Mouse (Mus musculus): Measurements from ENCODE around the gene Arl16. TPM values are rescaled to one million over a fixed set of nuclear protein-coding genes. Genes with fewer than 3 reads are reported as not detected.

Arl16 gene
- polyA plus RNA-seq, 1 experiment from 2014 or later = 64.2 TPM

GRCm38 (mm10) chr11:120501701-120502100, 34.3 kb upstream of the Arl16 start:
- Histone ChIP-seq H3K27me3 (no peaks in the 10 kb centered on the region), H3K4me3 (no peak overlapping the region), H3K9me3 (no peaks in the 10 kb centered on the region), H3K4me2 (replicated peaks) (no peak overlapping the region), H3K9ac (no peak overlapping the region), H3K36me3 (peaks cover 27% of the 10 kb centered on the region), H3K27ac (no peak overlapping the region), H3K4me1 (no peaks in the 10 kb centered on the region)
- WGBS = 87% methylated on average over 4 of the region's 4 CpGs
- ATAC-seq (ENCODE audit: insufficient number of reproducible peaks, insufficient read depth, low FRiP score, low TSS enrichment) = no peak

DNA sequence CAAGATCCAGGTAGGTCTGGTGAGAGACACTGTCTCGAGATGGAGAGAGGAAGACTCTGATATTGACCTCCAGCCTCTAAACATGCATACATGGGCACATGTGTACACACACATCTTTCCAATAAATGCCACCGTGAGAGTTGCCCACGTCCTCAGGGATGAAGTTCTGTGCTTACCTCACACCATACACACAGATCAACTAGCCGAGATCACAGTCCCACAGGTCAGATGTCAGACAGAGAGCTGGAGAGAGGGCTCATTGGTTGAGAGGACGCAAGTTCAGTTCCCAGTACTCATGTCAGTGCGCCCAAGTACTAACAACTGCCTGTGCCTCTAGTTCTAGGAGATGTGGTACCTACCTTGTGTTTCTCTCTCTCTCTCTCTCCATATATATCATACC, 33.6 kb upstream of the Arl16 start:
- Histone ChIP-seq H3K27ac (no peak overlapping the region), H3K9me3 (no peaks in the 10 kb centered on the region), H3K9ac (no peak overlapping the region), H3K4me1 (no peaks in the 10 kb centered on the region), H3K4me2 (replicated peaks) (no peak overlapping the region), H3K36me3 (peaks cover 34% of the 10 kb centered on the region), H3K4me3 (no peak overlapping the region), H3K27me3 (no peaks in the 10 kb centered on the region)
- 57% methylated on average over 6 of the region's 6 CpGs for WGBS
- no peak for ATAC-seq (ENCODE audit: insufficient number of reproducible peaks, insufficient read depth, low FRiP score, low TSS enrichment)

GRCm38 (mm10) chr11:120500357-120500756, 33.0 kb upstream of the Arl16 start:
- no peak overlapping the region for H3K27ac ChIP-seq

GRCm38 (mm10) chr11:120499894-120500293, 32.5 kb upstream of the Arl16 start:
- H3K9me3 ChIP-seq = no peaks in the 10 kb centered on the region
- no peaks in the 10 kb centered on the region for H3K27me3 ChIP-seq
- no peaks in the 10 kb centered on the region for H3K4me1 ChIP-seq
- no peak overlapping the region for H3K4me2 ChIP-seq (replicated peaks)
- ATAC-seq (ENCODE audit: insufficient number of reproducible peaks, insufficient read depth, low FRiP score, low TSS enrichment) = no peak
- H3K36me3 ChIP-seq = peaks cover 44% of the 10 kb centered on the region
- H3K9ac ChIP-seq = no peak overlapping the region
- no peak overlapping the region for H3K27ac ChIP-seq
- H3K4me3 ChIP-seq = no peak overlapping the region
- whole genome bisulfite sequencing = 83% methylated on average over 6 of the region's 6 CpGs

More at GRCm38 (mm10) chr11:120500357-120500756, 33.0 kb upstream of the Arl16 start:
- Histone ChIP-seq H3K9me3 (no peaks in the 10 kb centered on the region), H3K4me1 (no peaks in the 10 kb centered on the region), H3K4me2 (replicated peaks) (no peak overlapping the region), H3K36me3 (peaks cover 39% of the 10 kb centered on the region), H3K9ac (no peak overlapping the region), H3K27me3 (no peaks in the 10 kb centered on the region), H3K4me3 (no peak overlapping the region)
- ATAC-seq (ENCODE audit: insufficient number of reproducible peaks, insufficient read depth, low FRiP score, low TSS enrichment) = no peak
- 18% methylated on average over 3 of the region's 3 CpGs for WGBS

- 85% methylated on average over 5 of the region's 5 CpGs for WGBS
Observed at GRCm38 (mm10) chr11:120498891-120499290, 31.5 kb upstream of the Arl16 start.

GRCm38 (mm10) chr11:120498226-120498625, 30.8 kb upstream of the Arl16 start:
- no peak overlapping the region for H3K4me2 ChIP-seq (replicated peaks)
- H3K4me3 ChIP-seq = no peak overlapping the region
- no peaks in the 10 kb centered on the region for H3K9me3 ChIP-seq
- no peak overlapping the region for H3K27ac ChIP-seq
- 91% methylated on average over 12 of the region's 12 CpGs for WGBS
- peaks cover 49% of the 10 kb centered on the region for H3K36me3 ChIP-seq
- no peaks in the 10 kb centered on the region for H3K27me3 ChIP-seq
- ATAC-seq (ENCODE audit: insufficient number of reproducible peaks, insufficient read depth, low FRiP score, low TSS enrichment) = no peak
- H3K4me1 ChIP-seq = peaks cover 6% of the 10 kb centered on the region
- no peak overlapping the region for H3K9ac ChIP-seq

More at GRCm38 (mm10) chr11:120498891-120499290, 31.5 kb upstream of the Arl16 start:
- H3K9ac ChIP-seq = no peak overlapping the region
- H3K4me3 ChIP-seq = no peak overlapping the region
- no peak overlapping the region for H3K4me2 ChIP-seq (replicated peaks)
- no peaks in the 10 kb centered on the region for H3K27me3 ChIP-seq
- no peak overlapping the region for H3K27ac ChIP-seq
- no peaks in the 10 kb centered on the region for H3K9me3 ChIP-seq
- peaks cover 49% of the 10 kb centered on the region for H3K36me3 ChIP-seq
- ATAC-seq (ENCODE audit: insufficient number of reproducible peaks, insufficient read depth, low FRiP score, low TSS enrichment) = no peak
- H3K4me1 ChIP-seq = no peaks in the 10 kb centered on the region

DNA sequence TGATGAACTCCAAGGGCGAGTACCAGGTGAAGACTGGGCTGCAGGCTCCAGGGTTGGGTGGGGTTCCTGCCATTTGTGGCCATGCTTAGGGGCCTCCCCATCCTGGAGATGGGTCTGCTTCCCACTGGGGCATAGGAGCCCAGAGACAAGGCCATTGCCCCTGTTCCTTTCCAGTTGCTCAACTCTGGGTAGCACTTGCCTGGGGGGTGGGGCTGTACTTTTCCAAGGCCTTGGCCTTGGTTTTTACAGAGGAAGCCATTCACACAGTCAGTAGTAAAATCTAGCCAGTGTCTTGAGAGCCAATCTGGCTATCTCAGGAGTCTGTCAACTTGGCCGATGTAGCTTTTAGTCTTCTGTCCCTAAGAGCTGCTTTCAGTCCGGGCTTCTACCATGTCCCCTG, 30.0 kb upstream of the Arl16 start:
- Histone ChIP-seq H3K4me1 (peaks cover 14% of the 10 kb centered on the region), H3K27ac (no peak overlapping the region), H3K4me3 (no peak overlapping the region), H3K36me3 (peaks cover 49% of the 10 kb centered on the region), H3K9me3 (no peaks in the 10 kb centered on the region), H3K27me3 (no peaks in the 10 kb centered on the region), H3K4me2 (replicated peaks) (no peak overlapping the region), H3K9ac (no peak overlapping the region)
- 88% methylated on average over 3 of the region's 3 CpGs for WGBS
- ATAC-seq (ENCODE audit: insufficient number of reproducible peaks, insufficient read depth, low FRiP score, low TSS enrichment) = no peak

GRCm38 (mm10) chr11:120493911-120494310, 26.5 kb upstream of the Arl16 start:
- H3K4me1 ChIP-seq = peaks cover 31% of the 10 kb centered on the region
- H3K4me3 ChIP-seq = peak overlapping the region; percentile 95
- H3K27ac ChIP-seq = no peak overlapping the region
- 85% methylated on average over 3 of the region's 3 CpGs for WGBS
- no peaks in the 10 kb centered on the region for H3K27me3 ChIP-seq
- H3K36me3 ChIP-seq = peaks cover 45% of the 10 kb centered on the region
- no peak overlapping the region for H3K4me2 ChIP-seq (replicated peaks)
- peak overlapping the region; percentile 85; the same call in 1 of the 2 replicates for H3K9ac ChIP-seq
- no peaks in the 10 kb centered on the region for H3K9me3 ChIP-seq
- no peak for ATAC-seq (ENCODE audit: insufficient number of reproducible peaks, insufficient read depth, low FRiP score, low TSS enrichment)

GRCm38 (mm10) chr11:120493351-120493750, 25.9 kb upstream of the Arl16 start:
- Histone ChIP-seq H3K9me3 (no peaks in the 10 kb centered on the region), H3K36me3 (peaks cover 45% of the 10 kb centered on the region), H3K9ac (peak overlapping the region; percentile 85), H3K4me3 (peak overlapping the region; percentile 95), H3K27ac (peak overlapping the region; percentile 70; the same call in 1 of the 2 replicates), H3K27me3 (no peaks in the 10 kb centered on the region), H3K4me2 (replicated peaks) (peak overlapping the region; percentile 85), H3K4me1 (peaks cover 31% of the 10 kb centered on the region)
- ATAC-seq (ENCODE audit: insufficient number of reproducible peaks, insufficient read depth, low FRiP score, low TSS enrichment) = no peak
- 46% methylated on average over 3 of the region's 3 CpGs for WGBS

DNA sequence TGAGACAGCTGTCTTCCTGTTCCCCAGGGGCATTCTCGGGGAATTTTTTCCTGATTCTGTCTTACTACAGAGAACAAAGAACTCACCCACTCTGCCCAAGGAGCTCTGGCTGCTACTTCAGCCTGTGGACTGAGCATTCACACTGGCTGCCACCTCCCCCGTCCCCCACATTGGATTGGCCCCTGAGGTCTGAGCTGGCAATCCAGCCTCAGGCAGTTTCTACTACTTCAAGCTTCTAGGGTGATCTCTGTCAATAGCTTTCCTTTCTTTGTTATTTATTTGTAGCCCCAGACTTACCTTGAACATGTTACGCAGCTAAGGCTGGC, 25.4 kb upstream of the Arl16 start:
- Histone ChIP-seq H3K27ac (peak overlapping the region; percentile 70), H3K4me1 (peaks cover 31% of the 10 kb centered on the region), H3K27me3 (no peaks in the 10 kb centered on the region), H3K36me3 (peaks cover 45% of the 10 kb centered on the region), H3K4me2 (replicated peaks) (peak overlapping the region; percentile 85), H3K9ac (peak overlapping the region; percentile 85), H3K9me3 (no peaks in the 10 kb centered on the region), H3K4me3 (peak overlapping the region; percentile 95)
- WGBS = 22% methylated on average over 3 of the region's 3 CpGs
- ATAC-seq (ENCODE audit: insufficient number of reproducible peaks, insufficient read depth, low FRiP score, low TSS enrichment) = no peak

GRCm38 (mm10) chr11:120492024-120492877, 24.8 kb upstream of the Arl16 start:
- Histone ChIP-seq H3K27me3 (no peaks in the 10 kb centered on the region), H3K4me2 (replicated peaks) (peak overlapping the region; percentile 85), H3K9ac (peak overlapping the region; percentile 85), H3K27ac (peak overlapping the region; percentile 74), H3K4me3 (peak overlapping the region; percentile 95), H3K9me3 (no peaks in the 10 kb centered on the region), H3K4me1 (peaks cover 31% of the 10 kb centered on the region), H3K36me3 (peaks cover 45% of the 10 kb centered on the region)
- WGBS = under 1% methylated on average over 48 of the region's 48 CpGs
- peak; percentile 10; the same call in 1 of the 2 replicates for ATAC-seq (ENCODE audit: insufficient number of reproducible peaks, insufficient read depth, low FRiP score, low TSS enrichment)

- Histone ChIP-seq H3K4me1 (peaks cover 31% of the 10 kb centered on the region), H3K4me3 (peak within 1 kb of the TSS; percentile 95), H3K9ac (peak within 1 kb of the TSS; percentile 85), H3K4me2 (replicated peaks) (peak within 1 kb of the TSS; percentile 85), H3K9me3 (no peaks in the 10 kb centered on the region), H3K27ac (peak within 1 kb of the TSS; percentile 74), H3K27me3 (no peaks in the 10 kb centered on the region), H3K36me3 (peaks cover 45% of the 10 kb centered on the region)
- WGBS = under 1% methylated on average over 35 of the region's 35 CpGs
- peak; percentile 83 for ATAC-seq (ENCODE audit: insufficient number of reproducible peaks, insufficient read depth, low FRiP score, low TSS enrichment)
Observed at GRCm38 (mm10) chr11:120491317-120492023, 24.1 kb upstream of the Arl16 start, which contains the start of gene Slc25a10. Gene Slc25a10 (plus strand): TSS chr11:120491840.
